Mouse (Mus musculus): ENCODE data around the gene Rpn2. TPM values are rescaled to one million over a fixed set of nuclear protein-coding genes. Genes with fewer than 3 reads are reported as not detected.

Rpn2 gene
- polyA plus RNA-seq, 1 experiment from 2014 or later = 301 TPM

DNA sequence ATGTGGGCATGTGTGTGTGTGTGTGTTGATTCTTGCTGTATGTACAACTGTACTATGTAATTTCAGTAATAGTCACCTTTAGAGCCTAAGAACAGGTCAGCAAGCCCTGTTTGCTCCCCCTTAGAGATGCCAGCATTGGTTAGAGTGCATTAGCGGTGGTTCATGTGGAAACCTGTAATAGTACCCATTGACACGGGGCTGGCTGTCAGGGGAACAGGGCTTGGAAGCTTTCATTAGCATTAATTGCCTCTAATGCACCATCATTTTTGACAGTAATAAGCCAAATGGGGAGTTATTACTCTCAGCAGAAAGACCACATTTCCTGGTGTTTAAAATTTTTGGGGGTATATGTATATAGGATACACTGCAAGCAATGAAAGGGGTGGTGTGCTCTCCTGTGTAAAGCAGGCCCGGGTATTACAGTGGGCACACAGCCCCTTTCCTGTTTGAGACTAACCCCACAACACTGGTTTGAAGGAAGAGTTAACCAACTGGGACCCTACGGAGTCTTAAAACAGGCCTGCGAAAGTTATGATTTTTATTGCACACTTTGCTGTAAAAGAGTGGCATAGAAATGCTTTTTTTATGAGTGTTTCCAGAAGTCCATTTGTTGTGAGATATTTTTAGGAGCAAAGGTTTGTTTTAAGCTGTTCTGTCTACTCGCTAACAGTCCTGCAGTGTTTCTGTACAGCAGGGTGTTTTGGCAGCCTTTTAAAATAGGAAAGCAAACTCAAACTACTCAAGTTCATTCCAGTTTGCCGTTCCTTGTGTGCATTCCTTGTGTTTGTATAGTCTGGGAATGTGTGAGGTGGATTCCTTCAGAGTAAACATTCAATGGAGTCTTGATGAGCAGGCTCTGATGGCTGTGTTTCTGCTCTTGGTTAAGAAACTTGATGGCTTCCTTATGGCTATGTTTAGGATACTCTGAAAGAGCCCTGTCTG lies 27.5 kb downstream of the Rpn2 start:
- H3K4me3 ChIP-seq (ENCODE audit: low read depth, low read length) = no peak overlapping the region
- H3K27me3 ChIP-seq (ENCODE audit: control insufficient read depth, insufficient read depth, low read length) = no peaks in the 10 kb centered on the region
- peaks cover 60% of the 10 kb centered on the region for H3K36me3 ChIP-seq (ENCODE audit: control insufficient read depth, insufficient read depth, low read length)
- no peaks in the 10 kb centered on the region for H3K9me3 ChIP-seq (ENCODE audit: control insufficient read depth, low read depth, low read length)
- H3K4me2 ChIP-seq (replicated peaks; ENCODE audit: low read depth, low read length) = no peak overlapping the region
- WGBS = 52% methylated on average over 7 of the region's 7 CpGs
- H3K4me1 ChIP-seq (ENCODE audit: control insufficient read depth, insufficient read depth, low read length) = peaks cover 5% of the 10 kb centered on the region
- H3K9ac ChIP-seq (replicated peaks; ENCODE audit: low read depth, low read length) = no peak overlapping the region
- ATAC-seq (ENCODE audit: insufficient number of reproducible peaks, insufficient read depth, low FRiP score, low read depth) = no peak; the same call in 1 of the 2 replicates
- H3K27ac ChIP-seq (ENCODE audit: low read length) = peak overlapping the region; percentile 77

DNA sequence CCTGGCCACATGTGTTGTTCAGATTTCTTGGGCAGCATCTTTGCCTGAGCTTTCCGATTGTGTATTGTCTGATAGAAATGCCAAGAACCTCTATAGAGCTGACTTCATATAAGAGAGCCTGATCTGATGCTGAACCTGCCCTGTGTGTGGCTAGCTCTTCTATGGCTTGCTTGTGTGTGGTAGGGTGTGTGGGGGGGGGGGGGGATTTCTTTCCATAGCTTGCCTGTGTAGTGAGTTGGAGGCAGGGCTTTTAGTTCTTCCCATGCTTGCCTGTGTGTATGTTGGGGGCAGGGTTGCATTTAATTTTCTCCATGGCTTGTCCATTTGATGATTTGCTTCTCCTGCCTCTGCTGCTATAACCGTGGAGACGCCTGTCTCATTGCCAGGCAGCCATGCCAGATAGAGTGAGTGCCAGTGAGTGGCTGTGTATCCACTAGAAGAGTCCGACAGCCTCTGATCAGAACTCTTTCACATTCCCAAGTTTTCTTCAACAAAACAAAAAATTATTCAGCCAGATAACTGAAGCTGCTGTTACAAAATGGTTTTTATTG lies 29.0 kb downstream of the Rpn2 start:
- 77% methylated on average over 4 of the region's 4 CpGs for WGBS
- Histone ChIP-seq H3K9ac (replicated peaks; ENCODE audit: low read depth, low read length) (no peak overlapping the region), H3K27ac (ENCODE audit: low read length) (peak overlapping the region; percentile 72; the same call in 1 of the 2 replicates), H3K4me3 (ENCODE audit: low read depth, low read length) (no peak overlapping the region), H3K27me3 (ENCODE audit: control insufficient read depth, insufficient read depth, low read length) (no peaks in the 10 kb centered on the region), H3K4me1 (ENCODE audit: control insufficient read depth, insufficient read depth, low read length) (peaks cover 5% of the 10 kb centered on the region), H3K9me3 (ENCODE audit: control insufficient read depth, low read depth, low read length) (no peaks in the 10 kb centered on the region), H3K36me3 (ENCODE audit: control insufficient read depth, insufficient read depth, low read length) (peaks cover 59% of the 10 kb centered on the region), H3K4me2 (replicated peaks; ENCODE audit: low read depth, low read length) (no peak overlapping the region)
- no peak for ATAC-seq (ENCODE audit: insufficient number of reproducible peaks, insufficient read depth, low FRiP score, low read depth)

DNA sequence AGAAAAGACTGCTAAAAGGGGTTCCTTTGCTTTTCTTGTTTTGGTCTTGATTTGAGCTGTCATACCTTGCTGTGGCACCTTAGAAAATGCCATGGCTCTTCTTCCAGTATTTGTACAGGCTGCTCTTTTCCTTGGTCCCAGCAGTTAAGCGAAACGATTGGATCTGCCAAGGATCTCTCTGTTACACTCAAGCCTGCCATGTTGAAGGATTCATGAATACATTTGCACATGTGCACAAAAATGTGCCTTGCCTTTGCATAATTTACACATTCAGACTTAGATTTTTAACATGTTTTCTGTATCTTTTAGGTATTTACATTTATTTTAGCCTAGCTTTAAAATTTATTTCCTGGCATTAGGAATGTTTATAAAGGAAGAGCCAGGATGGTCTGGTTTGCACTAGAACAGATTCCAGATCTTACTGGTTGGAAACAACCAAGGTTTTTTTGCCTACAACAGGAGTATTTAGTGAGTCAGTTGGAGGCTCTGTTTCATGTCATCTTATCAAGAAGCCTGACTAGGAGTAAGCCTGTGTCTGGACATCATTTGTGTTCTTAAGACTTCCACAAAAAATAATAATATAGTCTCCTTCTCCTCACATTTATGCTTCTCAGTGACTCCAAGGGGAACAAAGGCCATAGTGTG lies 29.6 kb downstream of the Rpn2 start:
- peaks cover 5% of the 10 kb centered on the region for H3K4me1 ChIP-seq (ENCODE audit: control insufficient read depth, insufficient read depth, low read length)
- WGBS = 76% methylated on average over 2 of the region's 2 CpGs
- no peaks in the 10 kb centered on the region for H3K27me3 ChIP-seq (ENCODE audit: control insufficient read depth, insufficient read depth, low read length)
- H3K27ac ChIP-seq (ENCODE audit: low read length) = peak overlapping the region; percentile 72; the same call in 1 of the 2 replicates
- H3K9ac ChIP-seq (replicated peaks; ENCODE audit: low read depth, low read length) = no peak overlapping the region
- H3K36me3 ChIP-seq (ENCODE audit: control insufficient read depth, insufficient read depth, low read length) = peaks cover 59% of the 10 kb centered on the region
- H3K4me3 ChIP-seq (ENCODE audit: low read depth, low read length) = no peak overlapping the region
- no peak for ATAC-seq (ENCODE audit: insufficient number of reproducible peaks, insufficient read depth, low FRiP score, low read depth)
- H3K9me3 ChIP-seq (ENCODE audit: control insufficient read depth, low read depth, low read length) = no peaks in the 10 kb centered on the region
- no peak overlapping the region for H3K4me2 ChIP-seq (replicated peaks; ENCODE audit: low read depth, low read length)

DNA sequence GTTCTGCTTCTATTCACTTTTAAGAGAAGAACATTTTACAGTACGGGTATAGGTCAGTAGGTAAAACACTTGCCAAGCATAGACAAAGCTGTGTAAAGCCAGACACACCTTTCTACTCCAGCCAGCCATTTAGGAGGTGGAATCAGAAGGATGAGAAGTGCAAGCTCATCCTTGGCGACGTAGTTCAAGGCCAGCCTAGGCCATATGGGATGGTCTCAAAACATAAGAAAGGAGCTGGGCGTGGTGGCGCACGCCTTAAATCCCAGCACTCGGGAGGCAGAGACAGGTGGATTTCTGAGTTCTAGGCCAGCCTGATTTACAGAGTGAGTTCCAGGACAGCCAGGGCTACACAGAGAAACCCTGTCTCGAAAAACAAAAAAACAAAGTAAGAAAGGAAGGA lies 30.8 kb downstream of the Rpn2 start:
- ATAC-seq (ENCODE audit: insufficient number of reproducible peaks, insufficient read depth, low FRiP score, low read depth) = no peak
- 95% methylated on average over 8 of the region's 8 CpGs for WGBS
- H3K9me3 ChIP-seq (ENCODE audit: control insufficient read depth, low read depth, low read length) = no peaks in the 10 kb centered on the region
- no peak overlapping the region for H3K4me3 ChIP-seq (ENCODE audit: low read depth, low read length)
- peaks cover 59% of the 10 kb centered on the region for H3K36me3 ChIP-seq (ENCODE audit: control insufficient read depth, insufficient read depth, low read length)
- no peak overlapping the region for H3K9ac ChIP-seq (replicated peaks; ENCODE audit: low read depth, low read length)
- H3K27ac ChIP-seq (ENCODE audit: low read length) = no peak overlapping the region
- no peak overlapping the region for H3K4me2 ChIP-seq (replicated peaks; ENCODE audit: low read depth, low read length)
- no peaks in the 10 kb centered on the region for H3K27me3 ChIP-seq (ENCODE audit: control insufficient read depth, insufficient read depth, low read length)
- peaks cover 5% of the 10 kb centered on the region for H3K4me1 ChIP-seq (ENCODE audit: control insufficient read depth, insufficient read depth, low read length)

DNA sequence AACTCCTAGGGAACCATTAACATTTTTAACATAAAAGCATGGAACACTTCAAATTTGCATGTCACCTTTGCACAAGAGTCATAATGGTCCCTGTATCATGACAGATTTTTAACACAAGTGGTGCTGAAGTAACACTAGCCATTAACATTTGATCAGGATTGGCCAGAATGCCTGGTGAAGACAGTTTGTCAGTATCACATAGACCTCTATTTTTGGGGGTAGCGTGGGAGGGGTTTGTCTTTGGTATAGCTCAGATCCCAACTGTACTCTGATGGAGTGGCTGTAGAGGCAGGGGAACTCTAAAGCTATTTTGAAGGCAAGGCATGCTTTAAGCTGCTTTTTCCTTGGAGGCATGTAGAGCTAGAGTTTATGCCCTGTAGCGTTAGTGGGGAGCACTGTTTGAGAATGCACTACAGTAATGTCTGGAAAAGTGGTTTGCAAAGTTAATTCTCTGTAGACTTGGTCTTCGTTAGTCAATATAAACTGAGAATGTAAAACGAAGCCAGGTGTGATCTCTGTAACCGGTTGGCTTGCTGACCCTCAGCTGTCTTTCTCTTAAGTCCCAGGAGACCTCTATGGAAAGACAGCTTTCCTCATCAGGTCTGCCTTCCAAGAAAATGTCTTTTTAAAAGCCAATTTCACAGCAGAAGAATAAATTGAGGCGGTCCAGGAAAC lies 32.3 kb downstream of the Rpn2 start:
- 86% methylated on average over 6 of the region's 6 CpGs for WGBS
- H3K9me3 ChIP-seq (ENCODE audit: control insufficient read depth, low read depth, low read length) = no peaks in the 10 kb centered on the region
- peaks cover 72% of the 10 kb centered on the region for H3K36me3 ChIP-seq (ENCODE audit: control insufficient read depth, insufficient read depth, low read length)
- no peak overlapping the region for H3K9ac ChIP-seq (replicated peaks; ENCODE audit: low read depth, low read length)
- H3K4me2 ChIP-seq (replicated peaks; ENCODE audit: low read depth, low read length) = no peak overlapping the region
- no peaks in the 10 kb centered on the region for H3K27me3 ChIP-seq (ENCODE audit: control insufficient read depth, insufficient read depth, low read length)
- no peak overlapping the region for H3K27ac ChIP-seq (ENCODE audit: low read length)
- H3K4me1 ChIP-seq (ENCODE audit: control insufficient read depth, insufficient read depth, low read length) = peaks cover 2% of the 10 kb centered on the region
- H3K4me3 ChIP-seq (ENCODE audit: low read depth, low read length) = no peak overlapping the region
- no peak for ATAC-seq (ENCODE audit: insufficient number of reproducible peaks, insufficient read depth, low FRiP score, low read depth)

GRCm38 (mm10) chr2:157313718-157314117 lies 34.9 kb downstream of the Rpn2 start:
- ATAC-seq (ENCODE audit: insufficient number of reproducible peaks, insufficient read depth, low FRiP score, low read depth) = no peak
- Histone ChIP-seq H3K27me3 (ENCODE audit: control insufficient read depth, insufficient read depth, low read length) (no peaks in the 10 kb centered on the region), H3K4me1 (ENCODE audit: control insufficient read depth, insufficient read depth, low read length) (no peaks in the 10 kb centered on the region), H3K36me3 (ENCODE audit: control insufficient read depth, insufficient read depth, low read length) (peaks cover 87% of the 10 kb centered on the region), H3K9ac (replicated peaks; ENCODE audit: low read depth, low read length) (no peak overlapping the region), H3K27ac (ENCODE audit: low read length) (no peak overlapping the region), H3K4me3 (ENCODE audit: low read depth, low read length) (no peak overlapping the region), H3K4me2 (replicated peaks; ENCODE audit: low read depth, low read length) (no peak overlapping the region), H3K9me3 (ENCODE audit: control insufficient read depth, low read depth, low read length) (no peaks in the 10 kb centered on the region)
- 75% methylated on average over 3 of the region's 3 CpGs for WGBS

DNA sequence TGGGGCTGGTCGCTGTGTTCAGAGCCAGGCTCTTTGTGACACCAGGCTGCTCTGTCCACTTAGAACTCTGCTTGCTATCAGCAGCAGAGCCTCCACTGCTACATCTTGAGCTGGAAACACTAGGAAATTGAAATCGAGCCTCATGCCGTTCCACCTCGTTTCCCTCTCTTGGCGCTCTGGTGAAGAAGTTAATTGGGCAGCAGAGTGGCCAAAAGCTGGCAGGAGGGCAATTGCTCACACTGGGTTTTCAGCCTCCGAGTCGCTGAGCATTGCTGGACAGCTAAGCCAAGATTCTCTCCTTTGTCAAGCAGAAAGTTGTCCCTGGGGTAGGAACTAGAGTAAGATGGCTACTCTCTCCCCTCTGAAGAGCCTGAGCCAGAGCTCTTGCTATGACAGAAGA lies 35.5 kb downstream of the Rpn2 start:
- Histone ChIP-seq H3K9me3 (ENCODE audit: control insufficient read depth, low read depth, low read length) (no peaks in the 10 kb centered on the region), H3K27ac (ENCODE audit: low read length) (no peak overlapping the region), H3K36me3 (ENCODE audit: control insufficient read depth, insufficient read depth, low read length) (peaks cover 81% of the 10 kb centered on the region), H3K9ac (replicated peaks; ENCODE audit: low read depth, low read length) (no peak overlapping the region), H3K4me3 (ENCODE audit: low read depth, low read length) (no peak overlapping the region), H3K27me3 (ENCODE audit: control insufficient read depth, insufficient read depth, low read length) (no peaks in the 10 kb centered on the region), H3K4me2 (replicated peaks; ENCODE audit: low read depth, low read length) (no peak overlapping the region), H3K4me1 (ENCODE audit: control insufficient read depth, insufficient read depth, low read length) (no peaks in the 10 kb centered on the region)
- no peak for ATAC-seq (ENCODE audit: insufficient number of reproducible peaks, insufficient read depth, low FRiP score, low read depth)
- WGBS = 92% methylated on average over 7 of the region's 7 CpGs

DNA sequence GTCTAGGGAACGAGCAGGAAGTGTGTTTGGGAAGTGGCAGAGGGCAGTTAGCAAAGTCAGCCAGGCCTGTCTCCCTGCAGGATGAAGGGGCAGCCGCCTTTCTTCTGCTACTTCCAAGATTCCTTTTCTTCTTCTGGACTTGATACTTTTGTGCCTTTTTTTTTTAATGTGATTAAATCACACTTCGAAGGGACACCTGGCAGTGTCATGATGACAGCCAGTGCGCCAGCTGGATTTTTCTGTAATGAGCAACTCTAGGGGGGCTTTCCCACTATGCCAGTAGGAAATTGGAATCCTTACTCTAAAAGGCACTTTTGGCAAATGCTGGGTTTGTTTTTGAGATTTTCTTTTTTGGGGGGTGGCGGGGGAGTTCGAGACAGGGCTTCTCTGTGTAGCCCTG lies 36.7 kb downstream of the Rpn2 start:
- Histone ChIP-seq H3K9me3 (ENCODE audit: control insufficient read depth, low read depth, low read length) (no peaks in the 10 kb centered on the region), H3K27ac (ENCODE audit: low read length) (no peak overlapping the region), H3K9ac (replicated peaks; ENCODE audit: low read depth, low read length) (no peak overlapping the region), H3K4me3 (ENCODE audit: low read depth, low read length) (no peak overlapping the region), H3K27me3 (ENCODE audit: control insufficient read depth, insufficient read depth, low read length) (no peaks in the 10 kb centered on the region), H3K4me2 (replicated peaks; ENCODE audit: low read depth, low read length) (no peak overlapping the region), H3K36me3 (ENCODE audit: control insufficient read depth, insufficient read depth, low read length) (peaks cover 79% of the 10 kb centered on the region), H3K4me1 (ENCODE audit: control insufficient read depth, insufficient read depth, low read length) (0 out of 2 replicates have a peak, but pooled peaks cover under 1% of the 10 kb centered on the region)
- no peak for ATAC-seq (ENCODE audit: insufficient number of reproducible peaks, insufficient read depth, low FRiP score, low read depth)
- 88% methylated on average over 6 of the region's 6 CpGs for WGBS

All from stomach, embryonic 14.5 days (tissue).